Mouse (Mus musculus) spleen, adult 2 months (tissue): Measurements from ENCODE around the gene Kif1b.

Source experiments
- CTCF ChIP-seq: fragments of 200-500 bp; IDR thresholded peaks from 2 replicates; pipeline ENCODE4 v1.5.1; 2011; ENCODE audit warnings: mild to moderate bottlenecking, inconsistent platforms; ENCODE audit not compliant: insufficient read depth, insufficient read length, insufficient replicate concordance; ENCODE audit errors: extremely low read depth
- POLR2A ChIP-seq: fragments of 200-500 bp; IDR thresholded peaks from 2 replicates; pipeline ENCODE4 v1.6.1; 2011; ENCODE audit warnings: low read depth, low read length, inconsistent platforms

DNA sequence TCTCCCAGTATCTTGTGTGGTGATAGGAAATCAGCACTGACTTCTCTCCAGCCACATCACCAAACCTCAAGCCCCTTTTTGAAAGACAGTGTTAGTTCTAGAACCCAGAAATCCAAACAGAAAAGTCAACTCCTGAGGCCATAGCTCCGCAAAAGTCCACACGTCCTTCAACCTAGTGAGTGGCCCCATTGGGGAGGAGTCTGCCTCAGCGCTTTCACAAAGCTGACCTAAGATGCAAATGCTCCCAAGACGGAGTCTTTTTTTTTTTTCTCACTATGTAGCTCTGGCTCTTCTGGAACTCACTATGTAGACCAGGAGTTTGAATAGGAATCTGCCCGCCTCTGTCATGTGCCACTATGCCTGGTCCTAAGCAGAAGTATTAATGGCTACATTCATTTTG lies 89.0 kb downstream of the Kif1b start:
- TF ChIP-seq CTCF (no peak), POLR2A (no peak)
